Mouse (Mus musculus) CH12.LX (cell line): ENCODE data around the gene Dok5.

Source experiments
- MXI1 ChIP-seq: IDR thresholded peaks from 2 replicates; pipeline ENCODE4 v1.6.1; 2011; ENCODE audit warnings: mild to moderate bottlenecking, low read depth, low read length, improper control_type of control experiment
- RAD21 ChIP-seq: IDR thresholded peaks from 2 replicates; pipeline ENCODE4 v1.6.1; 2011; ENCODE audit warnings: low read depth, mild to moderate bottlenecking, low read length, improper control_type of control experiment, moderate library complexity
- USF1 ChIP-seq: IDR thresholded peaks from 2 replicates; pipeline ENCODE4 v1.6.1; 2014; ENCODE audit warnings: low read depth, mild to moderate bottlenecking, inconsistent platforms, low read length, improper control_type of control experiment
- ZC3H11A ChIP-seq: IDR thresholded peaks from 2 replicates; pipeline ENCODE4 v1.6.1; 2012; ENCODE audit warnings: low read depth, mild to moderate bottlenecking, inconsistent platforms, low read length, improper control_type of control experiment
- ZMIZ1 ChIP-seq: IDR thresholded peaks from 2 replicates; pipeline ENCODE4 v1.6.1; 2012; ENCODE audit warnings: low read depth, mild to moderate bottlenecking, inconsistent platforms, low read length, improper control_type of control experiment

- no peak for TF ChIP-seq MXI1
- no peak for TF ChIP-seq RAD21
- no peak for TF ChIP-seq USF1
- no peak for TF ChIP-seq ZC3H11A
- no peak for TF ChIP-seq ZMIZ1
Measured at GRCm38 (mm10) chr2:170730781-170731180, 826 bp upstream of the Dok5 start.
